Mouse (Mus musculus) left cerebral cortex, adult 9 months (tissue): Measurements from ENCODE around the gene Igf2bp2.

Experiments
- DNase-seq, 2 experiments: peaks; one replicate each; pipeline ENCODE4 v3.0.0; 2022; ENCODE audit warnings: low spot score in 2 of 2

The Igf2bp2 gene

GRCm38 (mm10) chr16:22039978-22040377, 123.1 kb downstream of the Igf2bp2 start:
- DNase-seq: no peak

DNA sequence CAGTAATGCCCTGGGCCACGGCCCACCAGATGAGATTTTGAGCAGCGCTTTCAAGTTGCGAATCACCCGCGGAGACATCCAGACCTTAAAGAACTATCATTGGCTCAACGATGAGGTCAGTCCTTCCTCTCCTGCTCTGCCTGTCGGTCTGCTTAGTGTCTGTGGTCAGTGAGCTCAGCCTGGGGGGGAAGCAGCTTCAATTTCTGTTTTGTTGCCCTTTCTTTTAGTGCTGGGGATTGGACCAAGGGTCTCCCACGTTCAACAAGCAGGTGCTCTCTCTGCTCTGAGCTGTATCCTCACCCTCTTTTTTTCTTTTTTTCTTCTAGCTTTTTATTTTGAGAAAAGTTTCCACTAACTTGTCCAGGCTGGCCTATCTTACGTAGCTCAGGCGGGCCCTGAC, 124.5 kb downstream of the Igf2bp2 start:
- DNase-seq: no peak

- no peak for DNase-seq
Measured at GRCm38 (mm10) chr16:22027474-22027873, 135.6 kb downstream of the Igf2bp2 start.

DNA sequence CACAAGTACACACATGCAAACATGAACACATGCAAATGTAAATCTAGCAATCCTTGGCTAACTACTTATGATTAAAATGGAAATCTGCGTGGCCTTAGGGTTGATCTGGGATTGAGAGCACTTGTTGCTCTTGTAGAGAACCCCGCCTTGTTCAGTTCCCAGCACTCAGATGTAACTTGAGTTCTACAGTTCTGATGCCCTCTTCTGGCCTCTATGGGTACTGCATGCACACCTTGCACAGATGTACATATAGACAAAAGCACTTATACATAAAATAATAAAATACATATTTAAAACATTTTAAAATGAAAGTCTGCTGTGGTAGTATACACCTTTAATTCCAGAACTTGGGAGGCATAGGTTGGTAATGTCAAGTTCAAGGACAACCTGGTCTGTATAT, 141.0 kb downstream of the Igf2bp2 start:
- no peak for DNase-seq

DNA sequence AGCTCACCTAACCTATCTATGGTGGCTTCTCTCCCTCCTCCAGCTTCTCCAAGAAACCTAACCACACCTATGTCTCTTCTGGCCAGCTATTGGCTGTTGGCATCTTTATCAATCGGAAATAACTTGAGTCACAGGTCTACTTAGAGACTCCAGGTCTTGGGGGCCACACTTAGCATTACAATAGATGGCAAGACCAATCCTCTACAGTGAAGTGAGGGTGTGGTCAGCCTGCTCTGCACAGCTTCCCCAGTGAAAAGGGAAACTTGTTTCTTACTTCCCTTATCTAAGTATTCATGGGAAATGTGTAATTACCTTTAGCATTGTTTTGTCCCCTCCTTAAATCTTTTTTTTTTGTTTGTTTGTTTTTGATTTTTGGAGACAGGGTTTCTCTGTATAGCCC, 147.5 kb downstream of the Igf2bp2 start:
- DNase-seq: no peak

DNA sequence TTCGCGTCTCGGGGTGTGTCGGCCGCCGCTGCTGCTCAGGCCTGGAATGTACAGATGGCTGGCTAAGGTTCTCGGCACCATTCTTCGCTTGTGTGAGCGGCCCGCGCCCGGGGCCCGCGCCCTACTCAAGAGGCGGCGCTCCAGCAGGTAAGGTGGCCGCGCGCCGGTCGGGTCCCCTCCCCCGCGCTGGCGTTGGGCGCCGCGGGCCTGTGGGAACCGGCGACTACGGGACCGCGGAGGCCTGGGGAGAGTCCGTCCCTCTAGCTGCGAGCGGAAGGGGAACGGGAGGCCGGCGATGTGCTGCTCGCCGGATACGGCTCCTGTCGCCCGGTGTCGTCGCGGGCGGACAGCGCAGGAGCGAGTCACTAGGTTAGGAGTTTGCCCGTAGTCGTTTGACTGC, 153.5 kb downstream of the Igf2bp2 start:
- peak in 1 of 2 experiments; percentile 19 for DNase-seq

GRCm38 (mm10) chr16:22009099-22009584, 154.0 kb downstream of the Igf2bp2 start, which contains the start of gene Senp2:
Senp2 (plus strand) TSS chr16:22009484.
- peak; percentile 100 for DNase-seq
